Mouse (Mus musculus) layer of hippocampus, postnatal 25 days (tissue): ENCODE results near the gene Thpo. TPM values are rescaled to one million over a fixed set of nuclear protein-coding genes. Genes with fewer than 3 reads are reported as not detected.

Source experiments
- DNase-seq, 2 experiments: peaks; one replicate each; pipeline ENCODE4 v3.0.0; 2022; ENCODE audit warnings: mixed read lengths in 2 of 2, low spot score in 1 of 2; ENCODE audit errors: extremely low spot score in 1 of 2
- total RNA-seq, 2 experiments: library from RNA; stranded (reverse); gene quantifications; 2 replicates each; pipeline ENCODE4 v1.2.3; 2021

Gene Thpo
- total RNA-seq, 2 experiments from 2014 or later: 9.0 to 14.2 TPM

- no peak for DNase-seq
Measured at GRCm38 (mm10) chr16:20725750-20726149, 8.6 kb downstream of the Thpo start.

- no peak for DNase-seq
Measured at GRCm38 (mm10) chr16:20725321-20725720, 9.0 kb downstream of the Thpo start.

GRCm38 (mm10) chr16:20724338-20724748, 10.0 kb downstream of the Thpo start:
- no peak for DNase-seq

GRCm38 (mm10) chr16:20723247-20723646, 11.1 kb downstream of the Thpo start:
- DNase-seq: no peak

- no peak for DNase-seq
Measured at GRCm38 (mm10) chr16:20722736-20723135, 11.6 kb downstream of the Thpo start.

- no peak for DNase-seq
Measured at GRCm38 (mm10) chr16:20721808-20722207, 12.5 kb downstream of the Thpo start.

- no peak for DNase-seq
Measured at GRCm38 (mm10) chr16:20717978-20718670, 16.2 kb downstream of the Thpo start.

GRCm38 (mm10) chr16:20717181-20717977, 16.9 kb downstream of the Thpo start, which contains the start of the genes Polr2h and Clcn2:
TSS of gene Polr2h (plus strand) at chr16:20717665.
TSS of gene Clcn2 (minus strand) at chr16:20717746.
- DNase-seq: peak; percentile 94 to 96

- no peak for DNase-seq
Measured at GRCm38 (mm10) chr16:20716841-20717180, 17.5 kb downstream of the Thpo start.

GRCm38 (mm10) chr16:20715976-20716840, 18.1 kb downstream of the Thpo start:
- peak; percentile 68 to 83 for DNase-seq

GRCm38 (mm10) chr16:20715566-20715965, 18.7 kb downstream of the Thpo start:
- no peak for DNase-seq

- no peak for DNase-seq
Measured at GRCm38 (mm10) chr16:20715161-20715560, 19.1 kb downstream of the Thpo start.

GRCm38 (mm10) chr16:20714307-20715080, 19.8 kb downstream of the Thpo start:
- no peak for DNase-seq

GRCm38 (mm10) chr16:20712889-20713288, 21.4 kb downstream of the Thpo start:
- DNase-seq: no peak

GRCm38 (mm10) chr16:20712190-20712589, 22.1 kb downstream of the Thpo start:
- DNase-seq: no peak

- no peak for DNase-seq
Measured at GRCm38 (mm10) chr16:20710810-20711209, 23.5 kb downstream of the Thpo start.

- no peak for DNase-seq
Measured at GRCm38 (mm10) chr16:20710370-20710769, 23.9 kb downstream of the Thpo start.

- DNase-seq: peak in 1 of 2 experiments; percentile 71
Measured at GRCm38 (mm10) chr16:20708939-20709734, 25.2 kb downstream of the Thpo start.
